Mouse (Mus musculus) erythroblast, embryonic 14.5 days (primary cell): ENCODE measurements around the gene Khk.

Source experiments
- GATA1 ChIP-seq: IDR thresholded peaks from 2 replicates; pipeline ENCODE4 v1.6.1; 2012; ENCODE audit warnings: low read length, inconsistent platforms, mixed read lengths
- TAL1 ChIP-seq: IDR thresholded peaks from 3 replicates; pipeline ENCODE4 v1.6.1; 2012; ENCODE audit warnings: low read length, inconsistent platforms, mixed read lengths

DNA sequence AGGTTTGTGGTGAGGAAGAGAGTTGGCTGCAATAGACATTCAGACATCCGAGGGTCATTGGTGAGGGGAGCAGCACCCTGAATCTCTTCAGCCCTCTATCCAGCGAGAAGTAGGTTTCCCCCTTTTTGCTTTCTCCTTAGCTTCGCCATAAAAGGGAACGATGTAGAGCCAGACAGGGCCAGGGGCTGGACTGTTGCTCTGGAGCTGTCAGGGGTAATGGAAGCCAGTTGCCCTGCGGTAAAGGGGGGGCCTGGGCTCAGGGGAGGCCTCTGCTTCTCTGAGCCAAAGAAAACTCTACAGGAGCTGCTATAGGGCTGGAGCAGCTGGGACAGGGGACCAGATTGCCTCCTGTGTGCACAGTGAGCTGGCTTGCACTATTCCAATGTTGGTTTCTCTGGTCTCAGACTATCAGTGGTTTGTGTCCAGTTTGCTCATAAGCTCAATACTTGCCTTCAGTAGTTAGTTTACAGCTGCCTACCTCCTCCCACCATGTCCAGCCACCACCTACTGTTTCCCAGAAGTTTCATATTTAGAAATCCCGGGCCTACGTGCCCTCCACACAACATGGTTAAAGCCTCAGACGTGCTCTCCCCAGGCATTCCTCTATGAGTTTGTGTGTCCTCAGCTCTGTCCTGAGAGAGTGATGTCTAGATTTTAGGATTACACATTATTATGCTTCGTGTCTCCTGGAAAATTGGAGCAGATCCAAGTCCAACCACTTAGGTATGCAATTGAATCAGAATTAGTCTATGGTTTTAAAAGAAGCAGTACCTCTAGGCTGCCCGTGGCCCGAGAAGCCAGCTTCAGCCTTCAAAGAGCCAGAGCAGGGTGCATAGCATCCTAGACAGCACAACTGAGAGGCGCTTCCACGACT lies 12.6 kb upstream of the Khk start:
- TF ChIP-seq TAL1 = no peak
- no peak for TF ChIP-seq GATA1
